Mouse (Mus musculus): Measurements from ENCODE around the gene 4931422A03Rik.

- TF ChIP-seq POLR2A (IDR thresholded peaks at IDR 0.05; ENCODE audit: insufficient read length, low read depth), result no peak
- TF ChIP-seq POLR2AphosphoS2 (IDR thresholded peaks at IDR 0.05; ENCODE audit: insufficient read length, low read depth), result no peak
- TF ChIP-seq MYOG (IDR thresholded peaks at IDR 0.05; ENCODE audit: control insufficient read depth in 1 of 3, insufficient read depth in 1 of 3, insufficient read length in 2 of 3, low read depth in 2 of 3), result no peak
- no peak for TF ChIP-seq USF1 (IDR thresholded peaks at IDR 0.05; ENCODE audit: low read depth)
- no peak for TF ChIP-seq TCF3 (IDR thresholded peaks at IDR 0.05; ENCODE audit: insufficient read length, low read depth)
- TF ChIP-seq TCF12 (IDR thresholded peaks at IDR 0.05; ENCODE audit: insufficient read depth, poor library complexity, severe bottlenecking), result no peak
Observed at GRCm38 (mm10) chr2:104038236-104038635, 10.1 kb upstream of the 4931422A03Rik start.

All from myocyte (in vitro differentiated cells).